Mouse (Mus musculus) embryonic stem cell, embryonic (primary cell): Measurements from ENCODE around the gene Gm17387.

Experiments used
- CTCF ChIA-PET, 4 experiments: fragments of 300-600 bp in 2 of 4; fragments of 350-600 bp in 2 of 4; sonication (Branson Sonifier 250); formaldehyde crosslinking; loops; one replicate each; lab custom pipeline; 2022; ENCODE audit warnings: inconsistent platforms in 2 of 4; lab: Charles Lee
- POLR2A ChIA-PET, 4 experiments: fragments of 300-600 bp in 2 of 4; fragments of 350-600 bp in 2 of 4; sonication (Branson Sonifier 250); formaldehyde crosslinking; loops; one replicate each; lab custom pipeline; 2022; ENCODE audit warnings: antibody characterized with exemption in 4 of 4, inconsistent platforms in 1 of 4; lab: Charles Lee

Gene Gm17387

GRCm38 (mm10) chr7:141030390-141030789 is 1.5 kb downstream of the Gm17387 start:
- ChIA-PET CTCF (interaction anchor here in 2 of 4 experiments (0.6 to 1.3 kb wide), 3 partner anchors 10 to 173 kb away, joined by 3 read pairs; no protein-coding TSS in a partner anchor), POLR2A (interaction anchor here in 2 of 4 experiments (0.8 to 7.5 kb wide), 9 partner anchors 14 to 121 kb away, joined by 3 to 115 read pairs (median 3); partner anchors contain the start of gene Pgghg (in 1 of the 2))

- POLR2A ChIA-PET: interaction anchor here in 3 of 4 experiments (0.6 to 2.3 kb wide), 18 partner anchors 7 to 73 kb away, joined by 3 to 17 read pairs (median 4); no protein-coding TSS in a partner anchor
- CTCF ChIA-PET: interaction anchor here (0.5 to 1.5 kb wide), 8 partner anchors 10 to 172 kb away, joined by 3 to 8 read pairs (median 4); no protein-coding TSS in a partner anchor
Observed at GRCm38 (mm10) chr7:141032458-141033167, 3.7 kb downstream of the Gm17387 start.

- POLR2A ChIA-PET: interaction anchor here in 1 of 4 experiments (0.7 kb wide), 1 partner anchor 32 kb away, joined by 3 read pairs; no protein-coding TSS in a partner anchor
Observed at GRCm38 (mm10) chr7:141036624-141037023, 7.7 kb downstream of the Gm17387 start.

GRCm38 (mm10) chr7:141038090-141039032 is 9.4 kb downstream of the Gm17387 start:
- POLR2A ChIA-PET: interaction anchor here (0.6 to 2.5 kb wide), 16 partner anchors 9 to 217 kb away, joined by 3 to 14 read pairs (median 4); partner anchors contain the start of genes Gm45717 (in 1 of the 4), Ifitm2 (in 1 of the 4) and Rassf7 (in 1 of the 4)
- CTCF ChIA-PET: interaction anchor here in 1 of 4 experiments (0.8 to 1.4 kb wide), 3 partner anchors 11 to 135 kb away, joined by 3 to 4 read pairs (median 3); no protein-coding TSS in a partner anchor

More at GRCm38 (mm10) chr7:141036624-141037023, 7.7 kb downstream of the Gm17387 start:
- CTCF ChIA-PET: interaction anchor here in 1 of 4 experiments (1.0 kb wide), 1 partner anchor 28 kb away, joined by 3 read pairs; no protein-coding TSS in a partner anchor

GRCm38 (mm10) chr7:141039386-141040107 is 10.6 kb downstream of the Gm17387 start:
- ChIA-PET POLR2A (interaction anchor here (0.7 to 2.5 kb wide), 13 partner anchors 8 to 1612 kb away, joined by 3 to 14 read pairs (median 3); partner anchors contain the start of genes Gm17387 (in 1 of the 4), Gm45717 (in 1 of the 4), Ifitm2 (in 1 of the 4) and Rassf7 (in 1 of the 4)), CTCF (interaction anchor here in 2 of 4 experiments (0.5 to 1.4 kb wide), 5 partner anchors 9 to 136 kb away, joined by 3 to 6 read pairs (median 4); no protein-coding TSS in a partner anchor)

GRCm38 (mm10) chr7:141040867-141041606 is 12.1 kb downstream of the Gm17387 start:
- ChIA-PET CTCF (interaction anchor here in 3 of 4 experiments (0.7 to 1.5 kb wide), 8 partner anchors 11 to 196 kb away, joined by 3 to 4 read pairs (median 3); partner anchors contain the start of gene Scgb1c1 (in 1 of the 3)), POLR2A (interaction anchor here (0.6 to 9.3 kb wide), 14 partner anchors 9 to 200 kb away, joined by 3 to 115 read pairs (median 4); partner anchors contain the start of genes Gm17387 (in 1 of the 4) and Rassf7 (in 1 of the 4))

- POLR2A ChIA-PET: interaction anchor here in 3 of 4 experiments (1.1 to 9.3 kb wide), 13 partner anchors 9 to 201 kb away, joined by 3 to 115 read pairs (median 4); partner anchors contain the start of genes Gm17387 (in 1 of the 3), Rassf7 (in 1 of the 3) and Sirt3 (in 1 of the 3)
- CTCF ChIA-PET: interaction anchor here (0.6 to 1.5 kb wide), 6 partner anchors 15 to 134 kb away, joined by 3 to 5 read pairs (median 4); no protein-coding TSS in a partner anchor
Observed at GRCm38 (mm10) chr7:141041661-141042060, 12.7 kb downstream of the Gm17387 start.

GRCm38 (mm10) chr7:141042539-141042938 is 13.6 kb downstream of the Gm17387 start:
- ChIA-PET CTCF (interaction anchor here in 3 of 4 experiments (0.7 to 1.8 kb wide), 10 partner anchors 10 to 1439 kb away, joined by 3 to 8 read pairs (median 4); no protein-coding TSS in a partner anchor), POLR2A (interaction anchor here in 3 of 4 experiments (0.5 to 9.3 kb wide), 25 partner anchors 9 to 174 kb away, joined by 3 to 115 read pairs (median 4); partner anchors contain the start of genes Gm17387 (in 1 of the 3) and Sirt3 (in 1 of the 3))

GRCm38 (mm10) chr7:141046931-141047580 is 18.1 kb downstream of the Gm17387 start:
- POLR2A ChIA-PET: interaction anchor here (0.6 to 9.3 kb wide), 72 partner anchors 8 to 400 kb away, joined by 3 to 115 read pairs (median 4); partner anchors contain the start of genes Ifitm3 (in 3 of the 4), Ifitm2 (in 2 of the 4), Lrrc56 (in 2 of the 4) and Pgghg (in 2 of the 4)

GRCm38 (mm10) chr7:141047581-141048225 is 18.8 kb downstream of the Gm17387 start:
- ChIA-PET CTCF (interaction anchor here (0.6 to 3.9 kb wide), 47 partner anchors 8 to 858 kb away, joined by 3 to 48 read pairs (median 6); partner anchors contain the start of genes B4galnt4 (in 2 of the 4), Scgb1c1 (in 2 of the 4), Gm17387 (in 1 of the 4) and Ifitm3 (in 1 of the 4)), POLR2A (interaction anchor here (0.6 to 9.3 kb wide), 73 partner anchors 9 to 888 kb away, joined by 3 to 115 read pairs (median 4); partner anchors contain the start of genes Ifitm3 (in 3 of the 4), Ifitm2 (in 2 of the 4), Lrrc56 (in 2 of the 4) and B4galnt4 (in 1 of the 4))

More at GRCm38 (mm10) chr7:141046931-141047580, 18.1 kb downstream of the Gm17387 start:
- CTCF ChIA-PET: interaction anchor here (0.6 to 3.9 kb wide), 43 partner anchors 9 to 379 kb away, joined by 3 to 48 read pairs (median 6); partner anchors contain the start of genes Scgb1c1 (in 3 of the 4), B4galnt4 (in 2 of the 4), Gm17387 (in 1 of the 4) and Ifitm3 (in 1 of the 4)

- POLR2A ChIA-PET: interaction anchor here (0.5 to 9.3 kb wide), 75 partner anchors 10 to 889 kb away, joined by 3 to 115 read pairs (median 4); partner anchors contain the start of genes Ifitm3 (in 3 of the 4), B4galnt4 (in 1 of the 4), Gm17387 (in 1 of the 4) and Gm45785 (in 1 of the 4)
- CTCF ChIA-PET: interaction anchor here (0.6 to 3.9 kb wide), 92 partner anchors 8 to 1033 kb away, joined by 3 to 48 read pairs (median 4); partner anchors contain the start of genes Scgb1c1 (in 3 of the 4), B4galnt4 (in 2 of the 4), Gm17387 (in 1 of the 4) and Ifitm3 (in 1 of the 4)
Observed at GRCm38 (mm10) chr7:141048226-141049218, 19.6 kb downstream of the Gm17387 start.

- POLR2A ChIA-PET: interaction anchor here in 3 of 4 experiments (0.6 to 9.3 kb wide), 23 partner anchors 10 to 227 kb away, joined by 3 to 115 read pairs (median 6); partner anchors contain the start of genes Ifitm3 (in 2 of the 3), B4galnt4 (in 1 of the 3), Gm17387 (in 1 of the 3) and Zfp941 (in 1 of the 3)
- CTCF ChIA-PET: interaction anchor here (0.6 to 3.9 kb wide), 68 partner anchors 10 to 900 kb away, joined by 3 to 48 read pairs (median 4); partner anchors contain the start of genes Scgb1c1 (in 2 of the 4), B4galnt4 (in 1 of the 4), Ifitm3 (in 1 of the 4) and Ifitm5 (in 1 of the 4)
Observed at GRCm38 (mm10) chr7:141049326-141049725, 20.4 kb downstream of the Gm17387 start.
